9 mouse cellular contexts compared by ENCODE assay signal in the genomic region with DNA sequence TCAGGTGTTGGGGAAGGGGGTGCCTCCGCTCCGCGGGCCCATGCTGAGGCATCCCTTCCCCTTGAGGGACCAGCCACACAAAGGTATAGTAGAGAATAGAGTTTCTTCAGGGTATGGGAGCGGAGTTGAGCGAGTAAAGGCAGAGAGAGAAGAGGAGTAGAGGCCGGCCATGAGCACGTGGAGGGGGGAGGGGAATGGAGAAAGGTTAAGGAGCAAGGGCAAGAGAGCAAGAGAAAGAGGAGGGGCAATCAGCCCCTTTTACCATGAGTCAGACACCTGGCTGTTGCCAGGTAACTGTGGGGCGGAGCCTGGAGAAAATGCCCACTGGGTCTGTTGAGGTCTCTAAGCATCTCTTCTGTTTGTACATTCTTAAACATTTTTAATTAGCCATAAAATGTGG. TPM values are rescaled to one million over a fixed set of nuclear protein-coding genes. Genes with fewer than 3 reads are reported as not detected.
DNase-seq lines count a peak whose midpoint lies in the region; ATAC-seq and TF ChIP-seq lines count a peak whose summit lies in the region.
"Had no signal": no experiment of that assay in that cellular context is flagged by ENCODE, and none has a peak within 500 bp of the region (broad histone marks: within the 10 kb centered on the region; RNA-seq: fewer than 3 reads in every experiment).

No protein-coding gene starts in this region.

- H3K36me3 ChIP-seq in megakaryocyte, embryonic 14.5 days (replicated peaks; ENCODE audit: low read length): no peaks in the 10 kb centered on the region
- H3K36me3 ChIP-seq in limb, embryonic 14.5 days (ENCODE audit: control insufficient read depth, insufficient read depth, low read length): no peaks in the 10 kb centered on the region
- no peaks in the 10 kb centered on the region for H3K36me3 ChIP-seq in stomach, embryonic 16.5 days (ENCODE audit: control insufficient read depth, insufficient read depth, low read length)

- peaks cover 37% of the 10 kb centered on the region for H3K27me3 ChIP-seq in megakaryocyte, embryonic 14.5 days (replicated peaks)
- no peaks in the 10 kb centered on the region for H3K27me3 ChIP-seq in limb, embryonic 14.5 days (ENCODE audit: control insufficient read depth, insufficient read depth, low read length)
- no peaks in the 10 kb centered on the region for H3K27me3 ChIP-seq in stomach, embryonic 16.5 days (ENCODE audit: control insufficient read depth, insufficient read depth, low read length)

- no peak for TF ChIP-seq POLR2A in limb, embryonic 14.5 days (IDR thresholded peaks at IDR 0.05; ENCODE audit: borderline replicate concordance, extremely low read depth, insufficient read depth, insufficient read length)

- DNase-seq in cerebellum, adult 11-12 months: peak; percentile 26
- DNase-seq in cerebellum, postnatal 36 days: no peak
- no peak for DNase-seq in limb, embryonic 14.5 days (ENCODE audit: low spot score)
- no peak for DNase-seq in gastrocnemius, postnatal 4 days (ENCODE audit: low spot score in 2 of 2)
- no peak for DNase-seq in left cerebral cortex, postnatal 10 days (ENCODE audit: extremely low spot score in 1 of 2, low spot score in 2 of 2)
- DNase-seq: cerebellum, adult 11 months had no signal

- peak overlapping the region; percentile 69 for H3K4me2 ChIP-seq in limb, embryonic 14.5 days (replicated peaks; ENCODE audit: low read depth, low read length, severe bottlenecking)
- H3K4me2 ChIP-seq in stomach, embryonic 16.5 days (ENCODE audit: low read depth, low read length): peak overlapping the region; percentile 92

- H3K9ac ChIP-seq in limb, embryonic 14.5 days (ENCODE audit: low read depth, low read length, severe bottlenecking): peak overlapping the region; percentile 31; the same call in 1 of the 2 replicates
- 0 out of 2 replicates have a peak overlapping the region, but pooled peaks have one; percentile 39 for H3K9ac ChIP-seq in stomach, embryonic 16.5 days (ENCODE audit: low read length)

- intact Hi-C loops in left cerebral cortex, postnatal 10 days (cut with DNase I): no loop called here

- peaks cover 35% of the 10 kb centered on the region for H3K4me1 ChIP-seq in megakaryocyte, embryonic 14.5 days
- peaks cover 18% of the 10 kb centered on the region for H3K4me1 ChIP-seq in limb, embryonic 14.5 days (ENCODE audit: control insufficient read depth, insufficient read depth, low read length)
- peaks cover 19% of the 10 kb centered on the region for H3K4me1 ChIP-seq in stomach, embryonic 16.5 days (ENCODE audit: control insufficient read depth, insufficient read depth, low read length)

- no peaks in the 10 kb centered on the region for H3K9me3 ChIP-seq in megakaryocyte, embryonic 14.5 days
- H3K9me3 ChIP-seq in limb, embryonic 14.5 days (ENCODE audit: control insufficient read depth, low read length): no peaks in the 10 kb centered on the region
- H3K9me3 ChIP-seq in stomach, embryonic 16.5 days (replicated peaks; ENCODE audit: control insufficient read depth, low read length): no peaks in the 10 kb centered on the region

- no peak overlapping the region for H3K27ac ChIP-seq in limb, embryonic 14.5 days (replicated peaks; ENCODE audit: low read depth, low read length)
- no peak overlapping the region for H3K27ac ChIP-seq in stomach, embryonic 16.5 days (ENCODE audit: low read length)

- no peak for ATAC-seq in megakaryocyte, adult 5-6 weeks (ENCODE audit: poor library complexity, severe bottlenecking)
- ATAC-seq in limb, embryonic 14.5 days (ENCODE audit: low FRiP score, low read depth): no peak
- no peak for ATAC-seq in stomach, embryonic 16.5 days (ENCODE audit: insufficient read depth, low FRiP score)

- peak overlapping the region; percentile 26 for H3K4me3 ChIP-seq in megakaryocyte, embryonic 14.5 days (replicated peaks)
- H3K4me3 ChIP-seq in limb, embryonic 14.5 days (replicated peaks; ENCODE audit: low read length): peak overlapping the region; percentile 62
- peak overlapping the region; percentile 92 for H3K4me3 ChIP-seq in stomach, embryonic 16.5 days (replicated peaks; ENCODE audit: low read length)

- 22% methylated on average over 8 of the region's 8 CpGs for WGBS in limb, embryonic 14.5 days
- WGBS in stomach, embryonic 16.5 days: 20% methylated on average over 8 of the region's 8 CpGs

RNA-seq across cellular contexts. Expression of gene Hspbap1, which starts 1.0 kb away (rescaled TPM):
- 5.1 TPM in 1 of 2 replicates, not detected in the other for polyA plus RNA-seq in megakaryocyte, embryonic 14.5 days (2012; ENCODE audit: insufficient read depth, low replicate concordance)
- total RNA-seq in megakaryocyte, adult 5-6 weeks (2015): 6.6 and 7.3 TPM in 2 replicates
- total RNA-seq in megakaryocyte, adult 5-6 weeks (2017): 6.1 and 6.7 TPM in 2 replicates
- polyA plus RNA-seq in limb, embryonic 14.5 days (2012; rRNA removed): 11.5 and 12.3 TPM in 2 replicates
- 12.9 and 14.5 TPM in 2 replicates for polyA plus RNA-seq in limb, embryonic 14.5 days (2014; fragmentation: Nextera tagmentation; extraction: Ambion mirVana)
- 12.7 and 13.3 TPM in 2 replicates for polyA plus RNA-seq in stomach, embryonic 16.5 days (2015; fragmentation: Nextera tagmentation; extraction: Ambion mirVana)
- total RNA-seq in gastrocnemius, postnatal 4 days (2021): 1 to 10 TPM; 3.6 to 3.9 TPM
- 1 to 10 TPM; 5.5 to 6.0 TPM for total RNA-seq in left cerebral cortex, postnatal 10 days (2021)

RNA-seq across cellular contexts. Expression of gene Dirc2, which starts 2.0 kb away (rescaled TPM):
- 0.97 TPM in 1 of 2 replicates, not detected in the other for polyA plus RNA-seq in megakaryocyte, embryonic 14.5 days (2012; ENCODE audit: insufficient read depth, low replicate concordance)
- total RNA-seq in megakaryocyte, adult 5-6 weeks (2015): 17.8 and 23.2 TPM in 2 replicates
- 13.0 and 14.1 TPM in 2 replicates for total RNA-seq in megakaryocyte, adult 5-6 weeks (2017)
- 22.9 and 28.7 TPM in 2 replicates for polyA plus RNA-seq in limb, embryonic 14.5 days (2012; rRNA removed)
- polyA plus RNA-seq in limb, embryonic 14.5 days (2014; fragmentation: Nextera tagmentation; extraction: Ambion mirVana): 20.5 and 23.0 TPM in 2 replicates
- 8.2 and 8.8 TPM in 2 replicates for polyA plus RNA-seq in stomach, embryonic 16.5 days (2015; fragmentation: Nextera tagmentation; extraction: Ambion mirVana)
- total RNA-seq in gastrocnemius, postnatal 4 days (2021): 10 to 100 TPM; 28.2 to 30.8 TPM
- total RNA-seq in left cerebral cortex, postnatal 10 days (2021): 10 to 100 TPM; 88.5 to 94.6 TPM

Comparison
In these comparisons a context has a peak if more than half of its experiments do, and no peak if none do; other contexts are left out.
1. H3K4me3 ChIP-seq: peak in every context shown above with its lines; median percentile 92 in stomach, embryonic 16.5 days; 62 in limb, embryonic 14.5 days; 26 in megakaryocyte, embryonic 14.5 days.